Mouse (Mus musculus) lung, embryonic 15.5 days (tissue): Measurements from ENCODE around the gene Ggt6. TPM values are rescaled to one million over a fixed set of nuclear protein-coding genes. Genes with fewer than 3 reads are reported as not detected.
"Not testable (repeated sequence)": the region's sequence is repeated elsewhere in the genome, so short reads cannot be mapped to it uniquely, and the experiment has no call there.

Source experiments
- ATAC-seq: fragments of 200-750 bp; cut with Nextera tagmentation; 2 replicates; pipeline ENCODE4 v1.8.0; 2017; ENCODE audit warnings: moderate number of reproducible peaks, borderline replicate concordance; ENCODE audit not compliant: low FRiP score, low TSS enrichment; ENCODE audit errors: extremely low read depth
- H3K27ac ChIP-seq: fragments of 300-500 bp; sonication (generic); 2 replicates; pipeline ENCODE4 v1.5.1; 2015; ENCODE audit warnings: moderate library complexity, mild to moderate bottlenecking, inconsistent platforms
- H3K27me3 ChIP-seq: fragments of 300-500 bp; sonication (generic); 2 replicates; pipeline ENCODE4 v1.6.1; 2015; ENCODE audit warnings: inconsistent platforms
- H3K36me3 ChIP-seq: fragments of 300-500 bp; sonication (generic); 2 replicates; pipeline ENCODE4 v1.6.1; 2015; ENCODE audit warnings: inconsistent platforms
- H3K4me1 ChIP-seq: fragments of 300-500 bp; sonication (generic); 2 replicates; pipeline ENCODE4 v1.6.1; 2015; ENCODE audit warnings: inconsistent platforms
- H3K4me2 ChIP-seq: fragments of 300-500 bp; sonication (generic); 2 replicates; pipeline ENCODE4 v1.6.1; 2015; ENCODE audit warnings: inconsistent platforms, mild to moderate bottlenecking, moderate library complexity
- H3K4me3 ChIP-seq: fragments of 300-500 bp; sonication (generic); 2 replicates; pipeline ENCODE4 v1.5.1; 2015; ENCODE audit warnings: mild to moderate bottlenecking, inconsistent platforms
- H3K9ac ChIP-seq: fragments of 300-500 bp; sonication (generic); 2 replicates; pipeline ENCODE4 v1.6.1; 2015; ENCODE audit warnings: inconsistent platforms
- H3K9me3 ChIP-seq: fragments of 300-500 bp; sonication (generic); 2 replicates; pipeline ENCODE4 v1.6.1; 2016; ENCODE audit warnings: inconsistent platforms
- WGBS: fragments of 180-500 bp; shearing (Covaris S2); methylation state at CpG from one replicate; pipeline ENCODE4 v1.1.7; 2015; 5-methylcytosine and 5-hydroxymethylcytosine counted together
- polyA plus RNA-seq: library from polyadenylated mRNA; unstranded; fragments of >200 nt; fragmentation: Nextera tagmentation; extraction: Ambion mirVana; gene quantifications from 2 replicates; pipeline ENCODE4 v1.2.1, GENCODE M21; 2015

Ggt6 gene
- polyA plus RNA-seq, 1 experiment from 2014 or later, result 0.26 TPM

DNA sequence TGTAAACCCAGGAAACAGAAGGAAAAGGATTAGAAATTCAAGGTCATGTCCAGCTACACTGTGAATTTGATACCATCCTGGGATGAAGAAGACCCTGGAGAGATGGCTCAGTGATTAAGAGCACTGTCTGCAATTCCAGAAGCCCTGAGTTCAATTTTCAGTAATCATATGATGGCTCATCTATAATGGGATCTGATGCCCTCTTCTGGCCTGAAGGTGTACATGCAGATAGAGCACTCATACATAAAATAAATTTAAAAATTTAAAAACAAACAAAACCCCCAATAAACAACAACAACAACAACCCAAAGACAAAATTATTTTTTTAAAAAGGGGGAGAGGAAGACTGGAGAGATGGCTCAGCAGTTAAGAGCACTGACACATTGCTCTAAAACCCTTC, 8.4 kb upstream of the Ggt6 start:
- ATAC-seq, result no peak
- Histone ChIP-seq H3K27me3 (no peaks in the 10 kb centered on the region), H3K4me3 (no peak overlapping the region), H3K27ac (no peak overlapping the region), H3K36me3 (no peaks in the 10 kb centered on the region), H3K9me3 (no peaks in the 10 kb centered on the region), H3K4me1 (peaks cover 3% of the 10 kb centered on the region; the same call in 1 of the 2 replicates), H3K9ac (no peak overlapping the region), H3K4me2 (no peak overlapping the region)

DNA sequence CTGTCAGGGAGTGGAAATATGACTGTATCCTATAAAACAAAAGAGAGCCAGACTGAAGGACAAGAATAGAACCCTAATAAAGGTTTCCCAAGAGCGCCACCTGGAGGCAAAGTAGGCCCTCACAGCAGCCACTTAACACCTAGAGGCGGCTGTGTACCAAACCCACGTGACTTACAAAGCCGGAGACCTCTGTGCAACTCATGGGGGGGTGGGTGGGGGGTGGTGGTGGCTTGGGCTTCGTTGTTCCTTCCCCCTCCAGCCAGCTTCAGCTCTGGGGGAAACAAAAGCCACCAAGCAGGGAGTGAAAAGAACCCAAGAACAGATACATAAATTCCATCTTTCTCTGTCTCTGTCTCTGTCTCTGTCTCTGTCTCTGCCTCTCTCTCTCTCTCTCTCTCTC, 6.6 kb upstream of the Ggt6 start:
- peak; percentile 72; the same call in 1 of the 2 replicates for ATAC-seq
- WGBS, result 3% methylated on average over 5 of the region's 5 CpGs

GRCm38 (mm10) chr11:72429288-72429690, 6.0 kb upstream of the Ggt6 start:
- 53% methylated on average over 7 of the region's 7 CpGs for WGBS
- H3K27ac ChIP-seq, result peak overlapping the region; percentile 69; the same call in 1 of the 2 replicates

More for the DNA sequence above, 6.6 kb upstream of the Ggt6 start:
- H3K4me2 ChIP-seq, result peak overlapping the region; percentile 47
- no peaks in the 10 kb centered on the region for H3K27me3 ChIP-seq
- H3K4me1 ChIP-seq, result peaks cover 3% of the 10 kb centered on the region; the same call in 1 of the 2 replicates
- peak overlapping the region; percentile 69; the same call in 1 of the 2 replicates for H3K27ac ChIP-seq
- H3K9me3 ChIP-seq, result no peaks in the 10 kb centered on the region
- no peak overlapping the region for H3K4me3 ChIP-seq
- no peaks in the 10 kb centered on the region for H3K36me3 ChIP-seq
- H3K9ac ChIP-seq, result no peak overlapping the region

DNA sequence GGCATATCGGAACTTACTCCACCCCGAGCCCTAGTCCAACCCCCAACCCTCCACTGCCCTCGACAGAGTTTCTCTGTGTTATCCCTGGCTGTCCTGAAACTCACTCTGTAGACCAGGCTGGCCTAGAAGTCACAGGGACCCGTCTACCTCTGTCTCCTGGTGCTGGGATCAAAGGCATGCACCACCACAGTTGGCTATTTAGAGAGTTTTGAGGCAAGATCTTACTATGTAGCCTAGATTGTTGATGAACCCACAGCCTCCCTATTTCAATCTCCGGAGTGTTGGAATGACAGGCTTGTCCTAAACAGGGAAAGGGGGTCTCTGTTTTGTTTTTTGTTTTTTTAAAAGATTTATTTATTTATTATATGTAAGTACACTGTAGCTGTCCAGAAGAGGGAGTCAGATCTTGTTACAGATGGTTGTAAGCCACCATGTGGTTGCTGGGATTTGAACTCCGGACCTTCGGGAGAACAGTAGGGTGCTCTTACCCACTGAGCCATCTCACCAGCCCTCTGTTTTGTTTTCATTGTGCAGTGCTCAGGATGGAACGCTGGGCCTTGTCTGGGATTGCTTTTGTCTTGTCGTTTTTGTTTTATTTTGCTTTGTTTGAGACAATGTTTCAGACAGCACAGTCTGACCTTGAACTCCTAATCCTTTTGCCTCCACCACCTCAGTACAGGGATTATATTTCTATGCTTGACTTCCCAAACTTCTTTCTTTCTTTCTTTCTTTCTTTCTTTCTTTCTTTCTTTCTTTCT, 4.8 kb upstream of the Ggt6 start:
- peaks cover 14% of the 10 kb centered on the region for H3K4me1 ChIP-seq
- ATAC-seq, H3K36me3 ChIP-seq, H3K4me2 ChIP-seq, H3K9ac ChIP-seq, H3K9me3 ChIP-seq, H3K27ac ChIP-seq, H3K4me3 ChIP-seq, H3K27me3 ChIP-seq: not testable (repeated sequence)
- 65% methylated on average over 9 of the region's 9 CpGs for WGBS

More at GRCm38 (mm10) chr11:72429288-72429690, 6.0 kb upstream of the Ggt6 start:
- H3K4me3 ChIP-seq, result peak overlapping the region; percentile 10; the same call in 1 of the 2 replicates
- H3K27me3 ChIP-seq, result no peaks in the 10 kb centered on the region
- H3K4me1 ChIP-seq, result peaks cover 3% of the 10 kb centered on the region; the same call in 1 of the 2 replicates
- H3K9ac ChIP-seq, result no peak overlapping the region
- ATAC-seq, result peak; percentile 83
- H3K4me2 ChIP-seq, result peak overlapping the region; percentile 47
- no peaks in the 10 kb centered on the region for H3K36me3 ChIP-seq
- no peaks in the 10 kb centered on the region for H3K9me3 ChIP-seq

- WGBS, result 43% methylated on average over 2 of the region's 2 CpGs
- ATAC-seq, result peak; percentile 67
- no peak overlapping the region for H3K9ac ChIP-seq
- no peak overlapping the region for H3K4me3 ChIP-seq
- H3K36me3 ChIP-seq, result no peaks in the 10 kb centered on the region
- H3K27ac ChIP-seq, result no peak overlapping the region
- no peaks in the 10 kb centered on the region for H3K9me3 ChIP-seq
- H3K4me1 ChIP-seq, result peaks cover 22% of the 10 kb centered on the region
- H3K27me3 ChIP-seq, result no peaks in the 10 kb centered on the region
- H3K4me2 ChIP-seq, result no peak overlapping the region
Observed at GRCm38 (mm10) chr11:72435694-72436045, 344 bp downstream of the Ggt6 start.

DNA sequence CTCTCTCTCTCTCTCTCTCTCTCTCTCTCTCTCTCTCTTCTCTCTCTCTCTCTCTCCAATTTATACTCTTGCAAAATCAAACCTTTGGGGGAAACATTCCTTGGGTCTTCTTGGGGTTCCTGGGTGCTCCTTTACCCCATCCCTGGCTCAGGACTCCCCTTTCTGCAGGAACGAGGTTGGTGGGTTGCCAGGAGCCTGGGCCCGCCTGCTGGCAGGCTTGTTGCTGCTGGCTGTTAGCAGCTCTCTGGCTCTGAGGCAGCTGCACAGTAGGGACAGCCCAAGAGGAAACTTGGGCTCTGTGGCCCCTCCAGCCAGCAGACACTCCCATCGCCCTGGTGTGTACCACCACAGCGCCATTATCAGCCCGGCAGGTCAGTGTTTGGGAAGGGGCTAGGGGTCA, 945 bp downstream of the Ggt6 start:
- ATAC-seq, result 0 out of 2 replicates have a peak, but pooled peaks have one; percentile 25
- no peak overlapping the region for H3K9ac ChIP-seq
- H3K36me3 ChIP-seq, result no peaks in the 10 kb centered on the region
- WGBS, result 66% methylated on average over 5 of the region's 5 CpGs
- no peaks in the 10 kb centered on the region for H3K9me3 ChIP-seq
- H3K27ac ChIP-seq, result no peak overlapping the region
- no peak overlapping the region for H3K4me2 ChIP-seq
- peaks cover 22% of the 10 kb centered on the region for H3K4me1 ChIP-seq
- H3K27me3 ChIP-seq, result no peaks in the 10 kb centered on the region
- H3K4me3 ChIP-seq, result no peak overlapping the region

DNA sequence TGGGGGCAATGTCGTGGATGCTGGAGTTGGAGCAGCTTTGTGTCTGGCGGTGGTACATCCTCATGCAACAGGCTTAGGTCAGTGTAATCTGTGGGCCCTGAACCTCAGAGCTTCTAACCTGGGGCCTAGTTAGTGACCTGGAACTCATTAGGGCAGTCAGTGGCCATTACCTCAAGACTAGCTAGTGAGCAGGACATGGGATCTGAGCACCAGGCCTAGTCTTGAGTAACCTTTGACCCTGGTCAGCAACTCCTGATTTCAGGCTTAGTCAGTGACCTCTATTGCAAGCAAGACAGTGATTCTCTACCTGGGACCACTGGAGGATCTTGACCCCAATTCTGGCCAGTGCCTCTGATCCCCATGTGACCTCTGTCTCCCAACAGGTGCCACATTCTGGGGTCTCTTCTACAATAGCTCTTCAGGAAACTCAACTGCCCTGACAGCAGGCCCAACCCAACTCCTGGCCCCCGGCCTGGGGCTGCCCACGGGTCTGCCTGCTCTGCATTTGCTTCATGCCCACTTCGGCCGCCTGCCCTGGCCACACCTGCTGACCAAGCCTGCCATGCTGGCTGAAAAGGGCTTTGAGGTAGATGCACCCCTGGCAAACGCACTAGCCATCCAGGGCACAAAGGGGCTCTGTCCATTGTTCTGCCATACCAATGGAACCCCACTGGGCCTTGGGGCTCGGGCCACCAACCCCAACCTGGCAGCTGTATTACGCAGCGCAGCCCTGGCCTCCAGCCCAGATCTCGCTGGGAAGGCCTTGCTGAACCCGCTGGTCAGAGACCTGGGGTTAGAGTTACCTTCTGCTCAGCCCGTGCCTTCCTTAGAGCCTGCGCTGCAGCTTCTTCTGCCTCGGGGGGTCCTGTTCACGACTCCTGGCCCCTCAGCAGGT, 1.7 kb downstream of the Ggt6 start:
- Histone ChIP-seq H3K4me3 (no peak overlapping the region), H3K27ac (no peak overlapping the region), H3K4me1 (peaks cover 24% of the 10 kb centered on the region), H3K27me3 (no peaks in the 10 kb centered on the region), H3K9ac (no peak overlapping the region), H3K36me3 (no peaks in the 10 kb centered on the region), H3K9me3 (no peaks in the 10 kb centered on the region), H3K4me2 (no peak overlapping the region)
- no peak for ATAC-seq
- WGBS, result 81% methylated on average over 16 of the region's 16 CpGs

DNA sequence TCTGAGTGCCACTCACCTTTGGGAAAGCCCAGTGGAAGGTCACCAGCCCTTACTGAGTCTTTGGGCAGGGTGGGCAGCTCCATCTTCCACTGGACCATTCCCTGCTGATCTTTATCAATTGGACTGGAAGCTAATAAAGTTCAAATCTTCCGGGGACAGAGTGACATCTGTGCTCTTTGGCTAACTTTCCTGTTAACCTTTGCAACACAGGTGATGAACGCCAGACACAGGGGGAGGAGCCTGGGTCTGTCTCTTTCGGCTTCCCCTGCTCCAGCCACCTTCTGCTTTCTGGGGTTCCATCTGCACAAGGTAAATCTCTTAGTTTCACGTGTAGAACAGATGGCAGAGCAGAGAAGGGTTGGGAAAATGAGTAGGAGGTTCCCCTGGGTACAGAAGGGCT, 3.1 kb downstream of the Ggt6 start:
- 55% methylated on average over 4 of the region's 4 CpGs for whole genome bisulfite sequencing
- H3K4me3 ChIP-seq, result no peak overlapping the region
- H3K27me3 ChIP-seq, result no peaks in the 10 kb centered on the region
- H3K9ac ChIP-seq, result no peak overlapping the region
- H3K4me1 ChIP-seq, result peaks cover 33% of the 10 kb centered on the region
- no peak overlapping the region for H3K4me2 ChIP-seq
- no peak for ATAC-seq
- H3K9me3 ChIP-seq, result no peaks in the 10 kb centered on the region
- H3K27ac ChIP-seq, result no peak overlapping the region
- H3K36me3 ChIP-seq, result peaks cover 12% of the 10 kb centered on the region

- H3K4me2 ChIP-seq, result peak overlapping the region; percentile 76
- H3K27me3 ChIP-seq, H3K9me3 ChIP-seq: not testable (repeated sequence)
- H3K27ac ChIP-seq, result peak overlapping the region; percentile 86
- peaks cover 33% of the 10 kb centered on the region for H3K36me3 ChIP-seq
- H3K4me1 ChIP-seq, result peaks cover 22% of the 10 kb centered on the region
- peak overlapping the region; percentile 67 for H3K4me3 ChIP-seq
- 37% methylated on average over 6 of the region's 6 CpGs for WGBS
- peak; percentile 2; the same call in 1 of the 2 replicates for ATAC-seq
- H3K9ac ChIP-seq, result peak overlapping the region; percentile 75
Observed at GRCm38 (mm10) chr11:72440597-72440964, 5.3 kb downstream of the Ggt6 start.

DNA sequence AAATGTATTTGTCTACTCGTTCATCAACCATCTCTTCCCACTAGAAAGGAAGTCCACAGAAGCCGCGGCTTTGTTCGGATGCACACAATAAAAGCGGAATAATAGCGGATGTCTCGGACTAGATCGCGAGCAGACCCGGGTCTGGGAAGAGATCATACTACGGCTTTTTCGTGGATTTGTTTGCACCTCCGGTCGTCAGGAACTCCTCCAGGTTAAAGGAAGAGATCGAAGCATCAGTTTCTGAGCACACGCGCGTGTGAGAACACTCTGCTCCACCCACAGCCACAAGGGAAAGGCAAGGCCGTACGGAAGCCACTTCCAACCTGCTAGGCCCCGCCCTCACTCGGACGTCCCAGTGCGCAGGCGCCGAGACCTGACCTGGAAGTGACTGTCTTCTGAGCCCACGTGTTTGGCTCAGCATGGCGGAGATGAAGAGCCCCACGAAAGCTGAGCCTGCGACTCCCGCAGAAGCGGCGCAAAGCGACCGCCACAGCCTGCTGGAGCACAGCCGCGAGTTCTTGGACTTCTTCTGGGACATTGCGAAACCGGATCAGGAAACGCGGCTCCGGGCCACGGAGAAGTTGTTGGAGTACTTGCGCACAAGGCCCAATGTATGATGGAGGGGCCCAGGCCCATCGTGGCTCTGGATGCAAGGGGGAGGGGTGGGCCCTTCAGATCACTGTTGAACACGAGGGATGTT, 5.8 kb downstream of the Ggt6 start, which contains the start of gene Mybbp1a:
Mybbp1a (plus strand) TSS at position 391 of the 700 bp plus-strand sequence.
- Histone ChIP-seq H3K4me3 (peak within 1 kb of the TSS; percentile 67), H3K27ac (peak within 1 kb of the TSS; percentile 86), H3K4me2 (peak within 1 kb of the TSS; percentile 76), H3K4me1 (peaks cover 16% of the 10 kb centered on the region), H3K27me3 (no peaks in the 10 kb centered on the region), H3K9ac (peak within 1 kb of the TSS; percentile 75), H3K9me3 (no peaks in the 10 kb centered on the region), H3K36me3 (peaks cover 39% of the 10 kb centered on the region)
- WGBS, result under 1% methylated on average over 46 of the region's 46 CpGs
- ATAC-seq, result peak; percentile 90

- Histone ChIP-seq H3K27me3 (no peaks in the 10 kb centered on the region), H3K9ac (no peak overlapping the region), H3K36me3 (peaks cover 93% of the 10 kb centered on the region), H3K9me3 (no peaks in the 10 kb centered on the region), H3K4me1 (peaks cover 12% of the 10 kb centered on the region), H3K27ac (no peak overlapping the region), H3K4me2 (no peak overlapping the region), H3K4me3 (no peak overlapping the region)
- 88% methylated on average over 6 of the region's 6 CpGs for WGBS
- ATAC-seq, result no peak
Observed at GRCm38 (mm10) chr11:72446311-72447105, 11.2 kb downstream of the Ggt6 start.
